Comparison of ENCODE assay signal across 9 mouse cellular contexts in the genomic region with DNA sequence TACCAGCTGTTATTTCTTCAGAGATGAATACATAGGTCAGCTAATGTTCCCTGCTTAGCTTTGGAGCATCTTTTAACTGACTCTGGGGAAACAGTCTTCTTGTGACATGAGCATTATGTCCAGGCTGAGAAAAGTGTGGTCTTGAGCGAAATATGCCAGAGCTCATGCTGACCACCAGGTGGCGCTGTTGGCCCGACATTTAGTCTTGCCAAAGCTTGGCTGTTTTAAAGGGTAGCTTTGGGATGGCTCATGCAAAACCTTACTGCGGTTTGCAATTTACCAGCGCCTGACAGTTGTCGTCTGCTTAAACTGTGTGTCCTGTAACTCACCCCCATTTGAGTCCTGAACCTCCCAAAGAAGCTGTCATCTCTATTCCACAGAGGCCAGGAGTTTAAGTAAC.
A peak's percentile ranks its signal among the peaks of the same experiment; 100 is the strongest.
DNase-seq lines count a peak whose midpoint lies in the region; ATAC-seq and TF ChIP-seq lines count a peak whose summit lies in the region.
"Had no signal": no experiment of that assay in that cellular context is flagged by ENCODE, and none has a peak within 500 bp of the region (broad histone marks: within the 10 kb centered on the region; RNA-seq: fewer than 3 reads in every experiment).

No protein-coding gene starts in this region.

- peaks cover 2% of the 10 kb centered on the region; the same call in 1 of the 2 replicates for H3K4me1 ChIP-seq in small intestine, adult 2 months (ENCODE audit: control insufficient read depth, insufficient read depth, insufficient read length, low read length)

- no peak overlapping the region for H3K4me3 ChIP-seq in small intestine, adult 2 months (ENCODE audit: low read depth, low read length)
- H3K4me3 ChIP-seq: myocyte had no signal

- no peaks in the 10 kb centered on the region for H3K27me3 ChIP-seq in small intestine, adult 2 months (ENCODE audit: control insufficient read depth, insufficient read depth, low read length)

- TF ChIP-seq POLR2A in brain, embryonic 14.5 days (IDR thresholded peaks at IDR 0.05; ENCODE audit: borderline replicate concordance, extremely low read depth, insufficient read depth, insufficient read length, poor library complexity, severe bottlenecking): no peak
- no peak for TF ChIP-seq POLR2A in small intestine, adult 2 months (IDR thresholded peaks at IDR 0.05; ENCODE audit: low read depth, low read length)

- no peak overlapping the region for H3K27ac ChIP-seq in small intestine, adult 2 months (ENCODE audit: insufficient read depth, low read depth, low read length)

- TF ChIP-seq CTCF in brain, embryonic 14.5 days (IDR thresholded peaks at IDR 0.05; ENCODE audit: borderline replicate concordance, extremely low read depth, insufficient read depth, insufficient read length): peak; percentile 96
- TF ChIP-seq CTCF in small intestine, adult 2 months (IDR thresholded peaks at IDR 0.05; ENCODE audit: extremely low read depth, insufficient read length, insufficient replicate concordance, low read depth, low read length): peak; percentile 96; the same call in 1 of the 2 replicates

- peak; percentile 91 for DNase-seq in NIH3T3 (ENCODE audit: low read depth)
- DNase-seq in brain, embryonic 14.5 days (ENCODE audit: low read depth): peak; percentile 95
- peak; percentile 23 for DNase-seq in heart, postnatal 25 days (ENCODE audit: low spot score)
- DNase-seq in layer of hippocampus, postnatal 14 days (ENCODE audit: low spot score in 2 of 2): peak; percentile 86 to 87

- intact Hi-C loops in heart, postnatal 25 days (cut with DNase I): loop anchor here (1.0 to 10.0 kb wide), 4 partner anchors 64 to 556 kb away; no protein-coding TSS in a partner anchor

- H3K36me3 ChIP-seq in small intestine, adult 2 months (ENCODE audit: control insufficient read depth, insufficient read depth, low read length): no peaks in the 10 kb centered on the region

- ATAC-seq in erythroid progenitor cell, adult 5-6 weeks (replicated peaks; ENCODE audit: low FRiP score, poor library complexity, severe bottlenecking): 0 out of 2 replicates have a peak, but pooled peaks have one; percentile 34
- peak; percentile 84 for ATAC-seq in megakaryocyte, adult 5-6 weeks (ENCODE audit: poor library complexity, severe bottlenecking)
- ATAC-seq in inflammation-experienced regulatory T-cells, adult 6 months: no peak

- WGBS in small intestine, adult 2 months: 12% methylated on average over 6 of the region's 6 CpGs

Comparison
In these comparisons a context has a peak if more than half of its experiments do, and no peak if none do; other contexts are left out.
1. DNase-seq: peak in every context shown above with its lines; median percentile 95 in brain, embryonic 14.5 days; 91 in NIH3T3; 86 in layer of hippocampus, postnatal 14 days; 23 in heart, postnatal 25 days.